10 mouse cellular contexts compared by ENCODE assay signal in the genomic region with DNA sequence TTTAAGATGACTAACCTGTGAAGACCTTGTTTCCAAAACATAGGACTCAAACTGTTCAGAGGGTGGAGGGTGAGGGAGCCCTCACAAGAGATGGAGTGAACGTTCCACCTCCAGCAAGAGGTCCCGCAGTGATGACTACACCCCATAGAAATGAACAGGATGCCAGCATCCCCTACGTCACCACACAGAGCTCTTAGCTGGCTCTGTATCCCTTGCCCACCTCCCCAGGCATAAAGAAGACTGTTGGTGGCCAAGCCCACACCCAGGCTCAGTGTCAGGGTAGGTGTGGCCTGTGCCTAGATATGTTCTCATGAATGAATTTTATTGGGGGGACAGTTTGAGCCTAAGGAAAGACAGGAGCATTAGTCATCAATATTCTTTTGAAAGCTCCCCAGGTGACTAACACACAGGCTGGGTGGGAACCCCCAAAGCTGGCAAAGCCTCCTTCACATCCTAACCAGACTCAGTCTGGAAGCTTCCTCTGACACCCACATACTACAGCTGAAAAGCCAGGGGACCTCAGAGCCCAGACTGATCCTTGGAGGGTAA. TPM values are rescaled to one million over a fixed set of nuclear protein-coding genes. Genes with fewer than 3 reads are reported as not detected.
A peak's percentile ranks its signal among the peaks of the same experiment; 100 is the strongest.
DNase-seq lines count a peak whose midpoint lies in the region; ATAC-seq and TF ChIP-seq lines count a peak whose summit lies in the region.
"Had no signal": no experiment of that assay in that cellular context is flagged by ENCODE, and none has a peak within 500 bp of the region (broad histone marks: within the 10 kb centered on the region; RNA-seq: fewer than 3 reads in every experiment).

No protein-coding gene starts in this region.

- H3K27ac ChIP-seq in kidney, embryonic 14.5 days (ENCODE audit: low read depth, low read length) = no peak overlapping the region; the same call in 1 of the 2 replicates
- H3K27ac ChIP-seq in CH12.LX (ENCODE audit: insufficient read depth, low read depth) = peak overlapping the region; percentile 91
- peak overlapping the region; percentile 30; the same call in 1 of the 2 replicates for H3K27ac ChIP-seq in embryonic facial prominence, embryonic 12.5 days
- peak overlapping the region; percentile 98 for H3K27ac ChIP-seq in liver, embryonic 12.5 days
- no peak overlapping the region for H3K27ac ChIP-seq in forebrain, embryonic 14.5 days (ENCODE audit: low read depth, low read length)
- H3K27ac ChIP-seq: forebrain, embryonic 13.5 days had no signal

- TF ChIP-seq EP300 in CH12.LX (IDR thresholded peaks at IDR 0.05; ENCODE audit: low read length) = no peak

- 0 out of 2 replicates have a peak, but pooled peaks have one; percentile 14 for TF ChIP-seq POLR2A in CH12.LX (IDR thresholded peaks at IDR 0.05; ENCODE audit: low read depth, low read length)

- no peaks in the 10 kb centered on the region for H3K27me3 ChIP-seq in kidney, embryonic 14.5 days (ENCODE audit: control insufficient read depth, insufficient read depth, low read length)
- no peaks in the 10 kb centered on the region for H3K27me3 ChIP-seq in CH12.LX (replicated peaks)
- no peaks in the 10 kb centered on the region for H3K27me3 ChIP-seq in embryonic facial prominence, embryonic 12.5 days
- no peaks in the 10 kb centered on the region for H3K27me3 ChIP-seq in liver, embryonic 12.5 days (replicated peaks)
- H3K27me3 ChIP-seq in forebrain, embryonic 14.5 days (replicated peaks; ENCODE audit: control insufficient read depth, insufficient read depth, low read length) = peaks cover 27% of the 10 kb centered on the region

- H3K36me3 ChIP-seq in kidney, embryonic 14.5 days (ENCODE audit: control insufficient read depth, insufficient read depth, low read length) = no peaks in the 10 kb centered on the region; the same call in 1 of the 2 replicates
- H3K36me3 ChIP-seq in CH12.LX (replicated peaks in 1 of 2; ENCODE audit: control insufficient read depth in 1 of 2, insufficient read depth in 1 of 2, low read length in 1 of 2) = peaks cover 0 to 16% of the 10 kb centered on the region in 2 experiments
- no peaks in the 10 kb centered on the region for H3K36me3 ChIP-seq in embryonic facial prominence, embryonic 12.5 days
- H3K36me3 ChIP-seq in liver, embryonic 12.5 days = peaks cover 27% of the 10 kb centered on the region
- no peaks in the 10 kb centered on the region for H3K36me3 ChIP-seq in forebrain, embryonic 14.5 days (ENCODE audit: control insufficient read depth, insufficient read depth, low read length)

- H3K4me3 ChIP-seq in kidney, embryonic 14.5 days (ENCODE audit: low read length) = peak overlapping the region; percentile 65; the same call in 1 of the 2 replicates
- peak overlapping the region in 2 of 3 experiments; percentile 82 to 86 for H3K4me3 ChIP-seq in CH12.LX (replicated peaks in 1 of 3; ENCODE audit: low read depth in 2 of 3, low read length in 2 of 3, poor library complexity in 1 of 3)
- 0 out of 2 replicates have a peak overlapping the region, but pooled peaks have one; percentile 71 for H3K4me3 ChIP-seq in embryonic facial prominence, embryonic 12.5 days
- H3K4me3 ChIP-seq in liver, embryonic 12.5 days = peak overlapping the region; percentile 93
- H3K4me3 ChIP-seq in forebrain, embryonic 14.5 days (ENCODE audit: low read depth, low read length) = no peak overlapping the region
- H3K4me3 ChIP-seq: forebrain, embryonic 13.5 days had no signal

- peak overlapping the region; percentile 91; the same call in 1 of the 2 replicates for H3K9ac ChIP-seq in kidney, embryonic 14.5 days (ENCODE audit: low read depth, low read length)
- peak overlapping the region; percentile 39 for H3K9ac ChIP-seq in CH12.LX (ENCODE audit: insufficient read depth, low read depth)
- H3K9ac ChIP-seq in embryonic facial prominence, embryonic 12.5 days = no peak overlapping the region
- peak overlapping the region; percentile 99 for H3K9ac ChIP-seq in liver, embryonic 12.5 days
- H3K9ac ChIP-seq in forebrain, embryonic 14.5 days (ENCODE audit: low read length) = no peak overlapping the region
- H3K9ac ChIP-seq: forebrain, embryonic 13.5 days had no signal

- no peak for TF ChIP-seq RAD21 in CH12.LX (IDR thresholded peaks at IDR 0.05; ENCODE audit: low read depth, low read length)

- no peak for DNase-seq in kidney, postnatal 25 days
- no peak for DNase-seq in CH12.LX (ENCODE audit: extremely low read depth)
- no peak for DNase-seq in right cerebral cortex, postnatal 10 days (ENCODE audit: low spot score in 2 of 2)
- DNase-seq in forebrain, embryonic 14.5 days (ENCODE audit: low spot score) = no peak
- DNase-seq: layer of hippocampus, adult 9-11 months had no signal

- TF ChIP-seq CTCF in CH12.LX (conservative IDR thresholded peaks at IDR 0.05 in 1 of 2, IDR thresholded peaks at IDR 0.05 in 1 of 2; ENCODE audit: low read depth in 2 of 2, low read length in 2 of 2) = no peak

- dilution Hi-C loops in CH12.LX (cut with MboI; ENCODE audit: extremely low pct_ligation_motif_present, extremely low pct_unique_long_range_greater_than_20kb, low sequenced_read_pairs) = no loop called here

- no peak for ATAC-seq in kidney, embryonic 14.5 days (ENCODE audit: low FRiP score, low TSS enrichment)
- no peak for ATAC-seq in embryonic facial prominence, embryonic 12.5 days (ENCODE audit: insufficient number of reproducible peaks, insufficient read depth, low FRiP score, low TSS enrichment)
- no peak for ATAC-seq in liver, embryonic 12.5 days
- ATAC-seq in cerebellum, adult (ENCODE audit: insufficient number of reproducible peaks, low FRiP score, low TSS enrichment) = no peak
- ATAC-seq in forebrain, embryonic 14.5 days = no peak
- ATAC-seq: forebrain, embryonic 13.5 days had no signal

- peaks cover 37% of the 10 kb centered on the region for H3K4me1 ChIP-seq in kidney, embryonic 14.5 days (ENCODE audit: control insufficient read depth, insufficient read depth, low read length)
- peaks cover 16 to 43% of the 10 kb centered on the region in 2 experiments for H3K4me1 ChIP-seq in CH12.LX (ENCODE audit: control insufficient read depth in 1 of 2, insufficient read depth in 2 of 2)
- H3K4me1 ChIP-seq in embryonic facial prominence, embryonic 12.5 days = peaks cover 40% of the 10 kb centered on the region
- H3K4me1 ChIP-seq in liver, embryonic 12.5 days = peaks cover 77% of the 10 kb centered on the region
- no peaks in the 10 kb centered on the region for H3K4me1 ChIP-seq in forebrain, embryonic 14.5 days (ENCODE audit: control insufficient read depth, insufficient read depth, low read length)

- 75% methylated on average over 3 of the region's 3 CpGs for WGBS in kidney, embryonic 14.5 days
- 90% methylated on average over 3 of the region's 3 CpGs for WGBS in embryonic facial prominence, embryonic 12.5 days
- 65% methylated on average over 3 of the region's 3 CpGs for WGBS in liver, embryonic 12.5 days (ENCODE audit: insufficient replicate concordance)
- WGBS in forebrain, embryonic 14.5 days = 92% methylated on average over 3 of the region's 3 CpGs

- peaks cover 42% of the 10 kb centered on the region for H3K79me2 ChIP-seq in CH12.LX (replicated peaks; ENCODE audit: control insufficient read depth, extremely low read depth, insufficient read depth, poor library complexity, severe bottlenecking)

- peak overlapping the region; percentile 95 for H3K4me2 ChIP-seq in kidney, embryonic 14.5 days (replicated peaks; ENCODE audit: low read depth, low read length)
- H3K4me2 ChIP-seq in CH12.LX (ENCODE audit: insufficient read depth, low read depth, poor library complexity, severe bottlenecking) = peak overlapping the region; percentile 67
- H3K4me2 ChIP-seq in embryonic facial prominence, embryonic 12.5 days (replicated peaks) = peak overlapping the region; percentile 93
- H3K4me2 ChIP-seq in liver, embryonic 12.5 days = peak overlapping the region; percentile 98
- H3K4me2 ChIP-seq in forebrain, embryonic 14.5 days (ENCODE audit: low read length) = no peak overlapping the region
- H3K4me2 ChIP-seq: forebrain, embryonic 13.5 days had no signal

- no peaks in the 10 kb centered on the region for H3K9me3 ChIP-seq in kidney, embryonic 14.5 days (ENCODE audit: control insufficient read depth, low read length)
- peaks cover 3% of the 10 kb centered on the region for H3K9me3 ChIP-seq in CH12.LX (replicated peaks; ENCODE audit: low read length)
- H3K9me3 ChIP-seq in embryonic facial prominence, embryonic 12.5 days = no peaks in the 10 kb centered on the region
- H3K9me3 ChIP-seq in liver, embryonic 12.5 days (replicated peaks) = no peaks in the 10 kb centered on the region
- H3K9me3 ChIP-seq in forebrain, embryonic 14.5 days (replicated peaks; ENCODE audit: control insufficient read depth, low read length) = no peaks in the 10 kb centered on the region
- H3K9me3 ChIP-seq: forebrain, embryonic 13.5 days had no signal

- in situ Hi-C loops in CH12.LX (cut with MboI; ENCODE audit: low pct_ligation_motif_present, low pct_unique_long_range_greater_than_20kb, low sequenced_read_pairs) = loop anchor here (5.0 kb wide), 1 partner anchor 47 kb away; no protein-coding TSS in a partner anchor

RNA-seq across cellular contexts. Expression of a gene that starts 2.2 kb away (rescaled TPM):
- 16.5 and 17.9 TPM in 2 replicates for polyA plus RNA-seq in kidney, embryonic 14.5 days (2014; fragmentation: Nextera tagmentation; extraction: Ambion mirVana)
- total RNA-seq in CH12.LX (2012; rRNA removed) (52.1 and 59.7 TPM in 2 replicates), CH12.LX (2014; rRNA removed) (15.1 and 21.1 TPM in 2 replicates)
- 26.5 and 41.6 TPM in 2 replicates for polyA plus RNA-seq in CH12.LX (2012; ENCODE audit: insufficient read length, low read depth)
- 11.6 and 16.7 TPM in 2 replicates for polyA plus RNA-seq in embryonic facial prominence, embryonic 12.5 days (2016; fragmentation: Nextera tagmentation; extraction: Ambion mirVana)
- polyA plus RNA-seq in liver, embryonic 12.5 days (2016; fragmentation: Nextera tagmentation; extraction: Ambion mirVana) = 21.7 and 24.4 TPM in 2 replicates
- polyA plus RNA-seq in forebrain, embryonic 14.5 days (2014; fragmentation: Nextera tagmentation; extraction: Ambion mirVana) = 1.2 and 1.6 TPM in 2 replicates

RNA-seq across cellular contexts. Expression of a gene that starts 18.9 kb away (rescaled TPM):
- polyA plus RNA-seq in kidney, embryonic 14.5 days (2014; fragmentation: Nextera tagmentation; extraction: Ambion mirVana) = 42.7 and 48.5 TPM in 2 replicates
- total RNA-seq in CH12.LX (2012; rRNA removed) = 50.0 and 53.7 TPM in 2 replicates
- 46.0 and 54.2 TPM in 2 replicates for total RNA-seq in CH12.LX (2014; rRNA removed)
- polyA plus RNA-seq in CH12.LX (2012; ENCODE audit: insufficient read length, low read depth) = 57.6 and 67.3 TPM in 2 replicates
- 41.2 and 41.6 TPM in 2 replicates for polyA plus RNA-seq in embryonic facial prominence, embryonic 12.5 days (2016; fragmentation: Nextera tagmentation; extraction: Ambion mirVana)
- 65.7 and 66.8 TPM in 2 replicates for polyA plus RNA-seq in liver, embryonic 12.5 days (2016; fragmentation: Nextera tagmentation; extraction: Ambion mirVana)
- polyA plus RNA-seq in forebrain, embryonic 14.5 days (2014; fragmentation: Nextera tagmentation; extraction: Ambion mirVana) = 12.8 and 13.4 TPM in 2 replicates

RNA-seq across cellular contexts. Expression of a gene that starts 27.7 kb away (rescaled TPM):
- 370 and 400 TPM in 2 replicates for polyA plus RNA-seq in kidney, embryonic 14.5 days (2014; fragmentation: Nextera tagmentation; extraction: Ambion mirVana)
- total RNA-seq in CH12.LX (2012; rRNA removed) (524 and 653 TPM in 2 replicates), CH12.LX (2014; rRNA removed) (453 and 516 TPM in 2 replicates)
- 543 and 561 TPM in 2 replicates for polyA plus RNA-seq in CH12.LX (2012; ENCODE audit: insufficient read length, low read depth)
- 289 and 298 TPM in 2 replicates for polyA plus RNA-seq in embryonic facial prominence, embryonic 12.5 days (2016; fragmentation: Nextera tagmentation; extraction: Ambion mirVana)
- 226 and 253 TPM in 2 replicates for polyA plus RNA-seq in liver, embryonic 12.5 days (2016; fragmentation: Nextera tagmentation; extraction: Ambion mirVana)
- 200 and 247 TPM in 2 replicates for polyA plus RNA-seq in forebrain, embryonic 14.5 days (2014; fragmentation: Nextera tagmentation; extraction: Ambion mirVana)

Comparison
In these comparisons a context has a peak if more than half of its experiments do, and no peak if none do; other contexts are left out.
1. H3K27ac ChIP-seq: peak in CH12.LX (single experiment), embryonic facial prominence, embryonic 12.5 days (single experiment) and liver, embryonic 12.5 days (single experiment); none in kidney, embryonic 14.5 days (single experiment) and forebrain, embryonic 14.5 days (single experiment).
2. H3K9ac ChIP-seq: peak in kidney, embryonic 14.5 days (single experiment), CH12.LX (single experiment) and liver, embryonic 12.5 days (single experiment); none in embryonic facial prominence, embryonic 12.5 days (single experiment) and forebrain, embryonic 14.5 days (single experiment).